Mouse (Mus musculus) urinary bladder, postnatal 36 days (tissue): ENCODE data around the gene Trim47.

Source experiments
- DNase-seq, 2 experiments: peaks; one replicate each; pipeline ENCODE4 v3.0.0; 2022; ENCODE audit warnings: low spot score in 2 of 2, mixed read lengths in 1 of 2

The Trim47 gene

GRCm38 (mm10) chr11:116062521-116062920 is 64.5 kb downstream of the Trim47 start:
- no peak for DNase-seq

GRCm38 (mm10) chr11:116061641-116062415 is 65.2 kb downstream of the Trim47 start:
- no peak for DNase-seq

GRCm38 (mm10) chr11:116060596-116060995 is 66.4 kb downstream of the Trim47 start:
- peak; percentile 14 to 56 for DNase-seq

GRCm38 (mm10) chr11:116059691-116060025 is 67.4 kb downstream of the Trim47 start:
- DNase-seq, result no peak

GRCm38 (mm10) chr11:116058868-116059690 is 67.9 kb downstream of the Trim47 start:
- no peak for DNase-seq

GRCm38 (mm10) chr11:116058022-116058614 is 68.9 kb downstream of the Trim47 start:
- no peak for DNase-seq

- DNase-seq, result no peak
Observed at GRCm38 (mm10) chr11:116057237-116057881, 69.7 kb downstream of the Trim47 start.

GRCm38 (mm10) chr11:116055873-116056272 is 71.1 kb downstream of the Trim47 start:
- DNase-seq, result no peak
